Mouse (Mus musculus): ENCODE measurements around the gene Moxd1.

DNA sequence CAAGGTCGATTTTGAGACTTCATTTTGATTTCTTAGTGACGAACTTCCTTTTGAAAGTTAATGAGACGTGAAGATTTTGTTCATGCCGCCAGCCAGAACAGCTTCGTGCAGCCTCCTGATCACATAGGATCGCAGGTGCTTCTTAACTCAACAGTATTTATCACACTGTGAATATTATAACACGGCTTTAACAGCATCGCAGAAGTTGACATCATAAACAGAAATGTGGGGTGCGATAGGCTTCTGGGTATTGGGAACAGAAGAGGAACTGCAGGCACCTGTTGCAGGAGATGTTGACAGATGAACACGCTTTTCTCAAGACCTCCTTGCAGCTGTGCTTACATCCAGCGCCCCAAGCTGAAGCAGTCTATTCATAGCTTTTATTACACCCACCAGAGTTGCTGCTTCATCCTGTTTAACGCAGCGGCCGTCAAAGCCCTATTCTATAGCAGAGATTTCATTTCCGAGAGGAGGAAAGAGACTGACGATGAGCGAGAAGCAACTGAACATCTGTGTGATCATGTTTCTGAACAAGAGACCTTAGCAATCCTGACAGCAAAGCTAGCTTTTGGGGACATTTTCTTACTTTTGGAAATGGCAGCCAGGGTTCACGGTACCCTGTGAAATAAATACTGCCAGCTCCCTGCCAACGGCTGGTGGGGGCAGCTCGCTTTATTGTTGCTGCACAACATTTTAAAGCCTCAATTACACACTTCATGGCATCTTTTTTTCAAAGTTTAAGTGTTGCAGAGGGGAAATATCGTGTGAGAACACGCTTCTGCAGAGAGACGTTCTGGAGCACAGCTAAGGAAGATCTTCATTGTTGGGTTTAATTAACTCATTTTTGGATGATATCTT lies 12.3 kb downstream of the Moxd1 start:
- TF ChIP-seq POLR2A (IDR thresholded peaks at IDR 0.05; ENCODE audit: insufficient read depth, low read depth, low read length) (no peak), EP300 (IDR thresholded peaks at IDR 0.05; ENCODE audit: insufficient read depth, low read depth, low read length) (no peak)
